Mouse (Mus musculus) ES-E14 (cell line): ENCODE results near the gene Cyb5d1. TPM values are rescaled to one million over a fixed set of nuclear protein-coding genes. Genes with fewer than 3 reads are reported as not detected.
A peak's percentile ranks its signal among the peaks of the same experiment; 100 is the strongest.

ENCODE experiments used
- DNase-seq: peaks from one replicate; pipeline ENCODE4 v3.0.0-alpha.2; 2013; ENCODE audit warnings: low read depth, low spot score
- H3K27ac ChIP-seq: 2 replicates; pipeline ENCODE4 v1.5.1; 2012; ENCODE audit warnings: low read depth, mild to moderate bottlenecking, low read length, moderate library complexity, mixed read lengths; ENCODE audit not compliant: poor library complexity, insufficient read depth, severe bottlenecking
- H3K36me3 ChIP-seq: 2 replicates; pipeline ENCODE4 v1.6.1; 2012; ENCODE audit warnings: mild to moderate bottlenecking, low read length, moderate library complexity, mixed read lengths; ENCODE audit not compliant: control insufficient read depth, poor library complexity, insufficient read depth, severe bottlenecking
- H3K4me1 ChIP-seq, 2 experiments: fragments of 150-350 bp in 1 of 2; sonication (generic) in 1 of 2; 2 replicates each; pipeline ENCODE4 v1.6.1; 2012; ENCODE audit warnings: low read length in 2 of 2, mild to moderate bottlenecking in 1 of 2, mixed read lengths in 1 of 2; ENCODE audit not compliant: control insufficient read depth in 2 of 2, insufficient read depth in 2 of 2, poor library complexity in 1 of 2
- H3K4me3 ChIP-seq, 2 experiments: fragments of 150-350 bp in 1 of 2; sonication (generic) in 1 of 2; 2 replicates each; pipeline ENCODE4 v1.5.1; 2012; ENCODE audit warnings: low read length in 2 of 2, low read depth in 1 of 2, mild to moderate bottlenecking in 1 of 2, mixed read lengths in 1 of 2; ENCODE audit not compliant: insufficient read depth in 1 of 2, poor library complexity in 1 of 2, severe bottlenecking in 1 of 2
- H3K9ac ChIP-seq: 2 replicates; pipeline ENCODE4 v1.6.1; 2012; ENCODE audit warnings: low read depth, mild to moderate bottlenecking, low read length, mixed read lengths; ENCODE audit not compliant: poor library complexity, insufficient read depth, severe bottlenecking
- H3K9me3 ChIP-seq: fragments of 150-350 bp; sonication (generic); 2 replicates; pipeline ENCODE4 v1.6.1; 2012; ENCODE audit warnings: low read depth, mild to moderate bottlenecking, low read length; ENCODE audit not compliant: control insufficient read depth, insufficient read depth
- CHD2 ChIP-seq: IDR thresholded peaks from 2 replicates; pipeline ENCODE4 v1.6.1; 2014; ENCODE audit warnings: mild to moderate bottlenecking, low read depth, low read length, inconsistent platforms
- HCFC1 ChIP-seq: IDR thresholded peaks from 2 replicates; pipeline ENCODE4 v1.6.1; 2012; ENCODE audit warnings: low read length, inconsistent platforms, borderline replicate concordance; ENCODE audit not compliant: insufficient read depth
- MAFK ChIP-seq: IDR thresholded peaks from 2 replicates; pipeline ENCODE4 v1.6.1; 2014; ENCODE audit warnings: mild to moderate bottlenecking, low read depth, low read length, inconsistent platforms; ENCODE audit not compliant: insufficient read depth
- ZC3H11A ChIP-seq: IDR thresholded peaks from 2 replicates; pipeline ENCODE4 v1.6.1; 2012; ENCODE audit warnings: low read depth, mild to moderate bottlenecking, inconsistent platforms, low read length, borderline replicate concordance
- ZNF384 ChIP-seq: IDR thresholded peaks from 2 replicates; pipeline ENCODE4 v1.6.1; 2012; ENCODE audit warnings: low read depth, low read length, inconsistent platforms
- in situ Hi-C, 2 experiments: fragments of 600-800 bp; cut with MboI; formaldehyde crosslinking; loops; one replicate each; pipeline ENCODE4 v1.15.1; 2025; ENCODE audit warnings: low sequenced_read_pairs in 2 of 2, inconsistent platforms in 1 of 2; ENCODE audit not compliant: unreplicated experiment in 2 of 2
- total RNA-seq: library from RNA; depleted of rRNA; stranded (reverse); fragments of 300-350 nt; gene quantifications from 2 replicates; pipeline ENCODE4 v1.2.3, GENCODE M21; 2012

The Cyb5d1 gene
- total RNA-seq, 1 experiment, result 29.0 TPM

GRCm38 (mm10) chr11:69369990-69370816 is 25.2 kb downstream of the Cyb5d1 start:
- H3K36me3 ChIP-seq, result no peaks in the 10 kb centered on the region
- H3K4me3 ChIP-seq, result no peak overlapping the region
- no peak for DNase-seq
- H3K4me1 ChIP-seq, result peaks cover 0 to 26% of the 10 kb centered on the region in 2 experiments; a peak in 2 of 4 replicates
- TF ChIP-seq CHD2 (no peak), ZC3H11A (no peak), MAFK (no peak), HCFC1 (no peak), ZNF384 (peak; percentile 24; the same call in 1 of the 2 replicates)
- in situ Hi-C loops, result no loop called here
- no peaks in the 10 kb centered on the region for H3K9me3 ChIP-seq
- H3K9ac ChIP-seq, result no peak overlapping the region
- no peak overlapping the region for H3K27ac ChIP-seq

- H3K4me1 ChIP-seq, result peaks cover 0 to 26% of the 10 kb centered on the region in 2 experiments; a peak in 2 of 4 replicates
- H3K27ac ChIP-seq, result no peak within 1 kb of the TSS; the same call in 1 of the 2 replicates
- peak within 1 kb of the TSS; percentile 77 to 89 for H3K4me3 ChIP-seq
- no peaks in the 10 kb centered on the region for H3K9me3 ChIP-seq
- no peaks in the 10 kb centered on the region for H3K36me3 ChIP-seq
- in situ Hi-C loops, result no loop called here
- peak within 1 kb of the TSS; percentile 76 for H3K9ac ChIP-seq
- DNase-seq, result no peak
- TF ChIP-seq CHD2 (no peak), MAFK (no peak), ZNF384 (no peak), HCFC1 (no peak), ZC3H11A (no peak)
These were observed 26.0 kb downstream of the Cyb5d1 start, which contains the start of gene Chd3 for GRCm38 (mm10) chr11:69369215-69369989. Gene Chd3, minus strand, starts transcription at chr11:69369406.

DNA sequence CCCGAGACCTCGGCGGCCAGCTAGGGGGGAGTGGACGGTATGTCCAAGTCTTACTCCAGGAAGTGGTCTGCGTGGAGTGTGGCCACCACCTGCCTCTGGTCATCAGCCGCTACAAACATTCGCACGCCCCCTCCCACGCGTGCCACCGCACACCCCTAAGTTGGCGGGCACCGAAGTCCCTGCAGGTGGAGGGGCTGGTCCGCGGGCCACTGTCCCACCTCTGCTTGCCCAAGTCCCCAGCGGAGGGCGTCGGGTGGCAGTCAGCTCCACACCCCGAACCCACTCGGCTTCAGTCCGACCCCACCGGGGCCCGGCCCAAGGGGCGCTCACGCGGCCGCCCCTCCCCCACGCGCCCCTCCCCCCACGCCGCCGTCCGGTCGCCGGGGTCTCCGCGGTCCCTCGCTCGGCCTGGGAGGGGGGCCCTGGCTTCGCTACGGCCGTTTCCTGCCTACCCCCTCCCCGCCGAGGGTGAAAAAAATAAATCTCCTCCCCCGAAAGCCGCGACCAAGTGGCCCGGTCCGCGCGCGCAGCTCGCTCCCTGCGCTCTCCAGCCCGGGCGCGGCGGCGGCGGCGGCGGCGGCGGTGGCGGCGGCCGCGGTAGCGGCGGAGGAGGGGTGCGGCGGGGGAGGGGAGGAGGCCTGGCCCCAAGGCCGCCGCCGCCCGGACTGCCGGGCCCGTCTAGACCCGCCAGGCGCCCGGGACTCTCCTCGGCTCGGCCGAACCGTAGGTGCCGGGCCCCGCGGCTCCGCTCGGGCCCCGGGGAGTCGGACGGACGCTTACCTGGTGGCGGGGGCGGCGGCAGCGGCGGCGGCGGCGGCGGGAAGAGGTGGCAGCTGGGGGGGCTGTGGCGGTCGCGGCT is 26.8 kb downstream of the Cyb5d1 start:
- peak overlapping the region; percentile 76 for H3K9ac ChIP-seq
- in situ Hi-C loops, result no loop called here
- H3K27ac ChIP-seq, result no peak overlapping the region; the same call in 1 of the 2 replicates
- H3K4me3 ChIP-seq, result peak overlapping the region; percentile 77 to 89
- H3K9me3 ChIP-seq, result no peaks in the 10 kb centered on the region
- no peaks in the 10 kb centered on the region for H3K36me3 ChIP-seq
- peaks cover 0 to 26% of the 10 kb centered on the region in 2 experiments; a peak in 2 of 4 replicates for H3K4me1 ChIP-seq
- no peak for DNase-seq
- TF ChIP-seq ZC3H11A, result no peak
- TF ChIP-seq HCFC1, result no peak
- peak; percentile 82 for TF ChIP-seq ZNF384

DNA sequence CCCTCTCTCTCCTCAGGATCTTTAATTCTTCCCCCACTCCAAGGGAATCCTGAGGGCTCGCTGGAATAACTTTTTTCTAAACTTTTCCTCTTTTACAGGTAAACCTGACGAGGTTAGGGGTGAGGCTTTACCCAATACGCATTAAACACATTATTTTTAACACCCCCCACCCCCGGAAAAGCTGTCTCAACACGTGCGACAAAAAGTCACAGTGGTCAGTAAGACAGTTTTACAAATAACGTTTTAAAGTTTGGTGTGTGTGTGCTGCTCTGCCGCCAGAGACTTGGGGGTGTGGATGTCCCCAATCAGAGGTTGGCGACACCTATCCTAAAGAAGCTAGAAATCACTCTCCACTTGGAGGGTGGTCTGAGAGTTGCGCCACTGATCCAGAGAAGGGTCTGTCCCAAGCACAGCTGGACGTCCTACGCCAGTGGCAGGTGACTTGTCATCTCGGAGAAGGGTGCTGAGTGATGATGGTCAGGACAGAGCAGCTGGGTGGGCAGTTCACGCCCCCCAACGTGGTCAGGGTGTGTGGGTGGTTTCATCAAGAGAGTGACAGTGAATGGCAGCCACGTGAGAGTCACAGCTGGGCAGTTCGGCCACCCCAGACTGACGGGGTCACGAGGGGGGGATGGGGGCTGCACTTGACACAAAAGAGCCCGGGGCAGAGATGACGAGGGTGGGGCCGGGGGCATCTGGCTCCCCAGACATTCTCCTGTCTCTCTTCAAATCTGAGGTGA is 27.6 kb downstream of the Cyb5d1 start:
- Histone ChIP-seq H3K27ac (no peak overlapping the region; the same call in 1 of the 2 replicates), H3K4me3 (peak overlapping the region; percentile 77 to 89), H3K4me1 (peaks cover 0 to 26% of the 10 kb centered on the region in 2 experiments; a peak in 2 of 4 replicates), H3K9ac (no peak overlapping the region; the same call in 1 of the 2 replicates), H3K36me3 (no peaks in the 10 kb centered on the region), H3K9me3 (no peaks in the 10 kb centered on the region)
- no peak for TF ChIP-seq ZNF384
- TF ChIP-seq CHD2, result no peak
- in situ Hi-C loops, result no loop called here
- DNase-seq, result no peak
